Mouse (Mus musculus): ENCODE measurements around the gene Usp43. TPM values are rescaled to one million over a fixed set of nuclear protein-coding genes. Genes with fewer than 3 reads are reported as not detected.

Usp43 gene
- polyA plus RNA-seq, 1 experiment from 2014 or later, result 0.78 TPM

GRCm38 (mm10) chr11:67925000-67925399 lies 3.0 kb upstream of the Usp43 start:
- no peak for DNase-seq (ENCODE audit: extremely low spot score, low spot score)
- 91% methylated on average over 13 of the region's 13 CpGs for whole genome bisulfite sequencing
- no peak overlapping the region for H3K27ac ChIP-seq
- no peaks in the 10 kb centered on the region for H3K36me3 ChIP-seq (replicated peaks)
- peaks cover 33% of the 10 kb centered on the region for H3K4me1 ChIP-seq
- H3K4me3 ChIP-seq, result no peak overlapping the region
- H3K27me3 ChIP-seq (ENCODE audit: poor library complexity, severe bottlenecking), result peaks cover 21% of the 10 kb centered on the region
- no peaks in the 10 kb centered on the region for H3K9me3 ChIP-seq

DNA sequence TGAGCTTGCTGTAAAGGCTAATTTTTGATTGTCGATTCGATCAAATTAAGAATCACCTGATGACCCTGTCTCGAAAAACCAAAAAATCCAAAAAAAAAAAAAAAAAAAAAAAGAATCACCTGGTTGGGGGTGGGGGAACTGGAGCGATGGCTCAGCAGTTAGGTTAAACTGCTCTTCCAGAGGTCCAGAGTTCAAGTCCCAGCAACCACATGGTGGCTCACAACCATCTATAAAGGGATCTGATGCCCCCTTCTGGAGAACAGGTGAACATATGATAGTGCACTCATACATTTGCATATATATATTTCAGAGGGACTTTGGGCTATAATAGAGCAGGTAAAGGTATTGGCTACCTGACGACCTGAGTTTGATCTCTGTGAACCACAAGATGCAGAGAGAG lies 1.8 kb upstream of the Usp43 start:
- peaks cover 33% of the 10 kb centered on the region for H3K4me1 ChIP-seq
- no peaks in the 10 kb centered on the region for H3K9me3 ChIP-seq
- H3K27me3 ChIP-seq (ENCODE audit: poor library complexity, severe bottlenecking), result peaks cover 34% of the 10 kb centered on the region
- H3K4me3 ChIP-seq, result no peak overlapping the region
- H3K27ac ChIP-seq, result no peak overlapping the region
- no peaks in the 10 kb centered on the region for H3K36me3 ChIP-seq (replicated peaks)
- WGBS, result 97% methylated on average over 5 of the region's 5 CpGs
- DNase-seq (ENCODE audit: extremely low spot score, low spot score), result no peak

DNA sequence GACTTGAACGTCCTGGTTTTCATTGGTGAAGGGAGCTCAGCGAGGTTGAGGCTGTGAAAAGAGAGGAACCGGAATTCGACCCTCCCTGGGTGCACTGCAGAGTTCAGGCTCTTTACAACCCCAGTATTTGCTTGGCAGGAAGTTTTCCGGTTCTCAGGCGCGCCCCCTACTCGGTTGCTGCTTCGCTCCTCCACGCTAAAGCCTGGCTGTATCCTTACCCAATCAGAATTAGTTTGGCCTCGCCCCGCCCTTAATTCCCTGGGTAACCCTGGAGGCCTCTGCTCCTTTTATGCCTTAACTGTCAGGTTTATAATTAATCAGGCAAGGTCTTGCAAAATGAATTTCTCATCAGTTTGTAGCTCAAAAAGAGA lies 787 bp upstream of the Usp43 start:
- Histone ChIP-seq H3K36me3 (replicated peaks) (no peaks in the 10 kb centered on the region), H3K4me1 (peaks cover 33% of the 10 kb centered on the region), H3K27me3 (ENCODE audit: poor library complexity, severe bottlenecking) (peaks cover 37% of the 10 kb centered on the region), H3K9me3 (no peaks in the 10 kb centered on the region), H3K27ac (peak overlapping the region; percentile 82; the same call in 1 of the 2 replicates), H3K4me3 (peak overlapping the region; percentile 77)
- DNase-seq (ENCODE audit: extremely low spot score, low spot score), result peak; percentile 81
- under 1% methylated on average over 12 of the region's 12 CpGs for WGBS

DNA sequence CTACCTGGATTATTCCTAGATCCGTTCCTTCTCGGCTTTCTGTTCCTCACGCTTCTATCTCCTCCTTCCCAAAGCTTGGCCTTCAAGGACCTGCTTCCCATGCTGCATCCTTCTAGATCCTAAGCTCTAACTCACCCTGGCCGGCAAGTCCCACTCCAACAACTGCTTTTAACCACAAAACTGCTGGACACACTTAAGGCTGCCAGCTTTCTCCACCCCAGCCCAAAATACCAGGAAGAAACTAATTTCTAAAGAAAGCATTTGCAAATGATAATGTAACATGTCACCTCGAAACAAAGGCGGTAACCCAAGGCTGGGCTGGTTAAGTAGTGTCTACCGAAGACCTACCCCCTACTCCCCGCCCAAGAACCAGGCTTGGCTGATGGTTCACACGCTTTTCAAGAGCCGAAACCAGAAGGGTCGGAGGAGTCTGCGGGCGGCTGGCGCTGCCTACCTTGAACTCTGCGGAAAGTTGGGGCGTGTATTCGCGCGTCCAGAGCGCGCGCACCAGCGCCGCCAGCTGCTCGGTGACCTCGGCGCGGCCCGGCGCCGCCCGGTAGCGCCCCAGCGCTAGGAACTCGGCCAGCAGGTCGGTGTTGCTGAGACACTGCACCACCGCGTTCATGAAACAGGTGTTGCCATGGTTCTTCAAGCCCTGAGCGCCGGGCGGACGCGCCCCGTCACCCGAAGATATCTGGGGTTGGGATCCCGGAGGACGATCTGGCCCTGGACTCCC lies 694 bp downstream of the Usp43 start:
- 1% methylated on average over 47 of the region's 47 CpGs for WGBS
- Histone ChIP-seq H3K4me3 (peak overlapping the region; percentile 77), H3K36me3 (replicated peaks) (no peaks in the 10 kb centered on the region), H3K4me1 (peaks cover 23% of the 10 kb centered on the region), H3K27me3 (ENCODE audit: poor library complexity, severe bottlenecking) (peaks cover 37% of the 10 kb centered on the region), H3K27ac (peak overlapping the region; percentile 82), H3K9me3 (no peaks in the 10 kb centered on the region)
- DNase-seq (ENCODE audit: extremely low spot score, low spot score), result peak; percentile 50

GRCm38 (mm10) chr11:67920226-67920960 lies 1.6 kb downstream of the Usp43 start:
- WGBS, result 58% methylated on average over 9 of the region's 9 CpGs
- Histone ChIP-seq H3K27me3 (ENCODE audit: poor library complexity, severe bottlenecking) (peaks cover 37% of the 10 kb centered on the region), H3K36me3 (replicated peaks) (no peaks in the 10 kb centered on the region), H3K9me3 (no peaks in the 10 kb centered on the region), H3K4me1 (peaks cover 22% of the 10 kb centered on the region), H3K27ac (no peak overlapping the region), H3K4me3 (peak overlapping the region; percentile 77; the same call in 1 of the 2 replicates)
- DNase-seq (ENCODE audit: extremely low spot score, low spot score), result no peak

- H3K36me3 ChIP-seq (replicated peaks), result no peaks in the 10 kb centered on the region
- H3K4me1 ChIP-seq, result peaks cover 22% of the 10 kb centered on the region
- peaks cover 37% of the 10 kb centered on the region for H3K27me3 ChIP-seq (ENCODE audit: poor library complexity, severe bottlenecking)
- no peak overlapping the region for H3K4me3 ChIP-seq
- H3K27ac ChIP-seq, result no peak overlapping the region
- H3K9me3 ChIP-seq, result no peaks in the 10 kb centered on the region
- no peak for DNase-seq (ENCODE audit: extremely low spot score, low spot score)
- 70% methylated on average over 5 of the region's 5 CpGs for WGBS
Observed at GRCm38 (mm10) chr11:67919593-67919992, 2.4 kb downstream of the Usp43 start.

- peaks cover 37% of the 10 kb centered on the region for H3K27me3 ChIP-seq (ENCODE audit: poor library complexity, severe bottlenecking)
- no peak overlapping the region for H3K27ac ChIP-seq
- H3K9me3 ChIP-seq, result no peaks in the 10 kb centered on the region
- H3K4me3 ChIP-seq, result no peak overlapping the region
- H3K36me3 ChIP-seq (replicated peaks), result no peaks in the 10 kb centered on the region
- H3K4me1 ChIP-seq, result peaks cover 11% of the 10 kb centered on the region
- no peak for DNase-seq (ENCODE audit: extremely low spot score, low spot score)
- 84% methylated on average over 3 of the region's 3 CpGs for WGBS
Observed at GRCm38 (mm10) chr11:67917126-67917525, 4.8 kb downstream of the Usp43 start.

DNA sequence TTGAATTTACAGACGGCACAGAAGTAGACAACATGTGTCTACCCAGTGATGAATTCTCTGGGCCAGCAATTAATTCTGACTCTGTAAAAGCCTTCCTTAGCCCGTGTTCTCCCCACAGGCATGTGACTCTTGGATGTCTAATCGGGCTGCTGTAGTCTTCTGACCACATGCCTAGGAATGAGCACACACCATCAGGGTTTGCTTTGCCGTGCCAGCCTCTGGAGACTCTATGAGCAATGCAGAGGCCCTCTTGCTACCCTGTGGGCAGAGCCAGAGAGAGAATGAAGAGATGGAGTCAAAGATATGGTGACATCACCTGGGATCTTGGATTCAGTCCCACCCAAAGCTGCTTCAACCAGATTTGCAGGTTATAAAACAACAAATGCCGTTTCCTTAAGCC lies 10.9 kb downstream of the Usp43 start:
- DNase-seq (ENCODE audit: extremely low spot score, low spot score), result no peak
- Histone ChIP-seq H3K4me1 (no peaks in the 10 kb centered on the region), H3K4me3 (no peak overlapping the region), H3K36me3 (replicated peaks) (no peaks in the 10 kb centered on the region), H3K9me3 (no peaks in the 10 kb centered on the region), H3K27me3 (ENCODE audit: poor library complexity, severe bottlenecking) (no peaks in the 10 kb centered on the region), H3K27ac (no peak overlapping the region)
- 87% methylated on average over 5 of the region's 5 CpGs for WGBS

- Histone ChIP-seq H3K27me3 (ENCODE audit: poor library complexity, severe bottlenecking) (no peaks in the 10 kb centered on the region), H3K27ac (no peak overlapping the region), H3K9me3 (no peaks in the 10 kb centered on the region), H3K4me3 (no peak overlapping the region), H3K4me1 (no peaks in the 10 kb centered on the region), H3K36me3 (replicated peaks) (no peaks in the 10 kb centered on the region)
- 91% methylated on average over 4 of the region's 4 CpGs for WGBS
- no peak for DNase-seq (ENCODE audit: extremely low spot score, low spot score)
Observed at GRCm38 (mm10) chr11:67903756-67904155, 18.2 kb downstream of the Usp43 start.

GRCm38 (mm10) chr11:67897064-67897560 lies 24.8 kb downstream of the Usp43 start:
- WGBS, result 66% methylated on average over 8 of the region's 8 CpGs

DNA sequence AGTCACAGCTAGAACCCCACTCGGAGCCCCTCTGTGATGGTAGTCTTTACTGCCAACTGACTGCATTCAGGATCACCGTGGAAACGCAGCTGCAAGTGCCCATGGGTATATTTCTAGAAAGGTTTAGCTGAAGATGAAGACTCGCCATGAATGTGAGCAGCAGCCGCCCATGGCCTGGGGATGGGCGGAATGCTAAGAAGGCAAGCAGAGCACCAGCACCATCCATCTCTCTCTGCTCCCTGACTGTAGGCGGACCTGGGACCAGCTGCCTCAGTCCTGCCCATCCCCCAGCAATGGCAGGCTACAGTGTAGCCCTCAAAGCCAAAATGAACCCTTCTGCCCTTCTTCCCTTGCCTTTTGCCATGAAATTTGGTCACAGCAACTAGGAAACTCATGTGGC lies 26.3 kb downstream of the Usp43 start:
- H3K9me3 ChIP-seq, result no peaks in the 10 kb centered on the region
- no peak overlapping the region for H3K4me3 ChIP-seq
- no peaks in the 10 kb centered on the region for H3K27me3 ChIP-seq (ENCODE audit: poor library complexity, severe bottlenecking)
- peaks cover 6% of the 10 kb centered on the region; the same call in 1 of the 2 replicates for H3K4me1 ChIP-seq
- no peak overlapping the region for H3K27ac ChIP-seq
- WGBS, result 78% methylated on average over 7 of the region's 7 CpGs
- DNase-seq (ENCODE audit: extremely low spot score, low spot score), result no peak
- H3K36me3 ChIP-seq (replicated peaks), result no peaks in the 10 kb centered on the region

More at GRCm38 (mm10) chr11:67897064-67897560, 24.8 kb downstream of the Usp43 start:
- no peaks in the 10 kb centered on the region for H3K9me3 ChIP-seq
- no peak overlapping the region for H3K27ac ChIP-seq
- no peaks in the 10 kb centered on the region for H3K36me3 ChIP-seq (replicated peaks)
- no peaks in the 10 kb centered on the region for H3K27me3 ChIP-seq (ENCODE audit: poor library complexity, severe bottlenecking)
- peaks cover 6% of the 10 kb centered on the region; the same call in 1 of the 2 replicates for H3K4me1 ChIP-seq
- no peak overlapping the region for H3K4me3 ChIP-seq
- DNase-seq (ENCODE audit: extremely low spot score, low spot score), result peak; percentile 47

GRCm38 (mm10) chr11:67888521-67888920 lies 33.4 kb downstream of the Usp43 start:
- DNase-seq (ENCODE audit: extremely low spot score, low spot score), result no peak

DNA sequence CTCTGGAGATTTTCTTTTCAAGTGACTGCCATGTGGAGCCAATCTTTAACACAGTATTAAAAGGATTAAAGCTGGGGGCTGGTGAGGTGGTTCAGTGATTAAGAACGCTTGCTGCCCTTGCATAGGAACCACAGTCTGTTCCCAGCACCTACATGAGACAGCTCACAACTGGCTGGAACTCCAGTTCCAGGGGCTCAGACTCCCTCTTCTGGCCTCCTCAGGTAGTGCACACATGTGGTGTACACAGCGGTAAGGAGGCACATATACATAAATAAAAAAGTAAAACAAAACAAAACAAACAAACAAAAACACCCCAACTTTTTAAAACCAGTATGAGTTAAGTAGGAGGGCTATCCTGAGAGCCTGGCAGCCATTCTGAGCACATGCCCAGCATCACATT lies 36.0 kb downstream of the Usp43 start:
- Histone ChIP-seq H3K4me1 (no peaks in the 10 kb centered on the region), H3K27me3 (ENCODE audit: poor library complexity, severe bottlenecking) (no peaks in the 10 kb centered on the region), H3K36me3 (replicated peaks) (no peaks in the 10 kb centered on the region), H3K4me3 (no peak overlapping the region), H3K9me3 (peaks cover 6% of the 10 kb centered on the region; the same call in 1 of the 2 replicates), H3K27ac (no peak overlapping the region)
- WGBS, result 93% methylated on average over 2 of the region's 2 CpGs
- DNase-seq (ENCODE audit: extremely low spot score, low spot score), result no peak

More at GRCm38 (mm10) chr11:67888521-67888920, 33.4 kb downstream of the Usp43 start:
- WGBS, result 86% methylated on average over 5 of the region's 5 CpGs
- Histone ChIP-seq H3K27me3 (ENCODE audit: poor library complexity, severe bottlenecking) (no peaks in the 10 kb centered on the region), H3K27ac (no peak overlapping the region), H3K36me3 (replicated peaks) (no peaks in the 10 kb centered on the region), H3K4me3 (no peak overlapping the region), H3K4me1 (no peaks in the 10 kb centered on the region), H3K9me3 (peaks cover 6% of the 10 kb centered on the region; the same call in 1 of the 2 replicates)
